Mouse (Mus musculus): ENCODE measurements around the gene Zfp773.

- TF ChIP-seq CTCF (IDR thresholded peaks at IDR 0.05; ENCODE audit: extremely low read depth, insufficient read depth, insufficient read length, insufficient replicate concordance) (no peak), POLR2A (IDR thresholded peaks at IDR 0.05; ENCODE audit: low read depth, low read length) (no peak)
Measured at GRCm38 (mm10) chr7:7121602-7121980, 15.0 kb downstream of the Zfp773 start.
